Mouse (Mus musculus): ENCODE data around the gene Igfbpl1.
A peak's percentile ranks its signal among the peaks of the same experiment; 100 is the strongest.

DNA sequence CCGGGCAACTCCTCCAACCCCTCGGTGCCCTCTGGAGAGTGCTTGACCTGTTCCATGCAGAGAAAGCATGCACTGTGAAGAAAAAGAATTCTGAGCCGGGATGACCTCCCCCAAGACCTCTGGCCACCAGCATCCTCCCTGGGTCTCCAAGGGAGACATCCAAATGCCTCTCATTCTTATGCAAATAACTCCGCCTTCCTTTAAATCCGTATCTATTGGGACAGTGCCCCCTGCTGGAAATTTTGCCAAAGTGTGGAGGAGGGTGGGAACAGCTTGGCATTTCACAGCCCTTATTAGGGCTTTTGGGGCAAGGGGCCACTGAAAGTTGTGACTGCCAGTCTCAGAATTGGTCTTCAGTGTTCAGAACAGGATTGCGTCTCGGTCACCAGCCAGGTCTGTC, 11.2 kb downstream of the Igfbpl1 start:
- TF ChIP-seq CTCF (IDR thresholded peaks at IDR 0.05; ENCODE audit: borderline replicate concordance, insufficient read depth, low read depth, low read length) = peak; percentile 41; the same call in 1 of the 2 replicates
- no peak for TF ChIP-seq POLR2A (IDR thresholded peaks at IDR 0.05; ENCODE audit: borderline replicate concordance, insufficient read depth, low read length)

Data from cerebellum, adult 2 months (tissue).